Mouse (Mus musculus) liver, postnatal 0 days (tissue): ENCODE measurements around the gene Hira. TPM values are rescaled to one million over a fixed set of nuclear protein-coding genes. Genes with fewer than 3 reads are reported as not detected.

ENCODE experiments used
- ATAC-seq: fragments of 200-750 bp; cut with Nextera tagmentation; 2 replicates; pipeline ENCODE4 v1.8.0; 2017; ENCODE audit warnings: mild to moderate bottlenecking, moderate library complexity
- DNase-seq: peaks from one replicate; pipeline ENCODE4 v3.0.0-alpha.2; 2016
- H3K27ac ChIP-seq: fragments of 300-500 bp; sonication (generic); 2 replicates; pipeline ENCODE4 v1.5.1; 2014; ENCODE audit warnings: antibody characterized with exemption, moderate library complexity, mild to moderate bottlenecking, low read depth
- H3K27me3 ChIP-seq: fragments of 300-500 bp; sonication (generic); 2 replicates; pipeline ENCODE4 v1.6.1; 2014; ENCODE audit warnings: low read length, control low read depth, mixed read lengths; ENCODE audit not compliant: insufficient read depth
- H3K36me3 ChIP-seq: fragments of 300-500 bp; sonication (generic); replicated peaks from 2 replicates; pipeline ENCODE4 v1.6.1; 2014; ENCODE audit warnings: mild to moderate bottlenecking, control low read depth, low read length, moderate library complexity, mixed read lengths; ENCODE audit not compliant: insufficient read depth
- H3K4me1 ChIP-seq: fragments of 300-500 bp; sonication (generic); 2 replicates; pipeline ENCODE4 v1.6.1; 2014; ENCODE audit warnings: antibody characterized with exemption, mild to moderate bottlenecking, control low read depth; ENCODE audit not compliant: insufficient read depth
- H3K4me2 ChIP-seq: fragments of 300-500 bp; sonication (generic); 2 replicates; pipeline ENCODE4 v1.6.1; 2014; ENCODE audit warnings: low read depth, mild to moderate bottlenecking, low read length, moderate library complexity, mixed read lengths
- H3K4me3 ChIP-seq: fragments of 300-500 bp; sonication (generic); 2 replicates; pipeline ENCODE4 v1.5.1; 2014; ENCODE audit warnings: low read depth, low read length
- H3K9ac ChIP-seq: fragments of 300-500 bp; sonication (generic); replicated peaks from 2 replicates; pipeline ENCODE4 v1.6.1; 2014; ENCODE audit warnings: mild to moderate bottlenecking, moderate library complexity
- H3K9me3 ChIP-seq: fragments of 300-500 bp; sonication (generic); 2 replicates; pipeline ENCODE4 v1.6.1; 2016; ENCODE audit warnings: mild to moderate bottlenecking, control low read depth, low read length, mixed read lengths
- CTCF ChIP-seq: sonication (generic); IDR thresholded peaks from 2 replicates; pipeline ENCODE4 v1.5.1; 2016; ENCODE audit warnings: antibody characterized with exemption, low read depth
- EP300 ChIP-seq: IDR thresholded peaks from 2 replicates; pipeline ENCODE4 v1.6.1; 2016; ENCODE audit warnings: antibody characterized with exemption, low read depth, mild to moderate bottlenecking
- WGBS: fragments of 180-500 bp; shearing (Covaris S2); extraction: QIAGEN DNeasy Blood & Tissue Kit; methylation state at CpG from one replicate; pipeline ENCODE4 v1.1.7; 2014; ENCODE audit not compliant: insufficient replicate concordance; 5-methylcytosine and 5-hydroxymethylcytosine counted together
- polyA plus RNA-seq: library from polyadenylated mRNA; unstranded; fragments of >200 nt; fragmentation: Nextera tagmentation; extraction: Ambion mirVana; gene quantifications from 2 replicates; pipeline ENCODE4 v1.2.1, GENCODE M21; 2015

Hira gene
- polyA plus RNA-seq, 1 experiment from 2014 or later: 3.1 TPM

GRCm38 (mm10) chr16:18877386-18878090, 701 bp downstream of the Hira start:
- no peaks in the 10 kb centered on the region for H3K27me3 ChIP-seq
- peaks cover 35% of the 10 kb centered on the region for H3K36me3 ChIP-seq
- peak overlapping the region; percentile 77 for H3K4me3 ChIP-seq
- ATAC-seq: peak; percentile 22
- TF ChIP-seq CTCF (peak; percentile 64), EP300 (no peak)
- peak overlapping the region; percentile 97 for H3K27ac ChIP-seq
- peak; percentile 72 for DNase-seq
- under 1% methylated on average over 37 of the region's 43 CpGs for WGBS
- peaks cover 34% of the 10 kb centered on the region for H3K4me1 ChIP-seq
- H3K9ac ChIP-seq: peak overlapping the region; percentile 95
- no peaks in the 10 kb centered on the region for H3K9me3 ChIP-seq
- peak overlapping the region; percentile 98 for H3K4me2 ChIP-seq

GRCm38 (mm10) chr16:18878091-18878720, 1.4 kb downstream of the Hira start:
- DNase-seq: no peak
- peak overlapping the region; percentile 77 for H3K4me3 ChIP-seq
- H3K4me1 ChIP-seq: peaks cover 34% of the 10 kb centered on the region
- H3K4me2 ChIP-seq: peak overlapping the region; percentile 98
- peak overlapping the region; percentile 95 for H3K9ac ChIP-seq
- H3K27ac ChIP-seq: peak overlapping the region; percentile 97
- TF ChIP-seq EP300 (no peak), CTCF (no peak; the same call in 1 of the 2 replicates)
- H3K36me3 ChIP-seq: peaks cover 30% of the 10 kb centered on the region
- no peaks in the 10 kb centered on the region for H3K27me3 ChIP-seq
- WGBS: 19% methylated on average over 20 of the region's 20 CpGs
- no peak for ATAC-seq
- H3K9me3 ChIP-seq: no peaks in the 10 kb centered on the region

GRCm38 (mm10) chr16:18884044-18884443, 7.2 kb downstream of the Hira start:
- ATAC-seq (no peak), DNase-seq (no peak)
- Histone ChIP-seq H3K36me3 (peaks cover 14% of the 10 kb centered on the region; the same call in 1 of the 2 replicates), H3K4me3 (no peak overlapping the region), H3K9ac (no peak overlapping the region), H3K27me3 (no peaks in the 10 kb centered on the region), H3K4me2 (no peak overlapping the region), H3K4me1 (peaks cover 16% of the 10 kb centered on the region), H3K9me3 (no peaks in the 10 kb centered on the region), H3K27ac (no peak overlapping the region)
- TF ChIP-seq CTCF (no peak), EP300 (no peak)

GRCm38 (mm10) chr16:18893840-18894372, 17.1 kb downstream of the Hira start:
- Histone ChIP-seq H3K9me3 (no peaks in the 10 kb centered on the region), H3K27ac (no peak overlapping the region), H3K4me1 (peaks cover 7% of the 10 kb centered on the region; the same call in 1 of the 2 replicates), H3K4me3 (no peak overlapping the region), H3K36me3 (peaks cover 30% of the 10 kb centered on the region), H3K27me3 (no peaks in the 10 kb centered on the region), H3K4me2 (no peak overlapping the region), H3K9ac (no peak overlapping the region)
- no peak for TF ChIP-seq EP300
- no peak for TF ChIP-seq CTCF
- no peak for ATAC-seq
- DNase-seq: no peak
- 76% methylated on average over 4 of the region's 4 CpGs for WGBS

GRCm38 (mm10) chr16:18895249-18895648, 18.4 kb downstream of the Hira start:
- WGBS: 60% methylated on average over 3 of the region's 3 CpGs
- Histone ChIP-seq H3K36me3 (peaks cover 43% of the 10 kb centered on the region), H3K4me2 (no peak overlapping the region), H3K27ac (no peak overlapping the region), H3K4me3 (no peak overlapping the region), H3K9me3 (no peaks in the 10 kb centered on the region), H3K4me1 (peaks cover 7% of the 10 kb centered on the region; the same call in 1 of the 2 replicates), H3K27me3 (no peaks in the 10 kb centered on the region), H3K9ac (no peak overlapping the region)
- no peak for TF ChIP-seq CTCF
- no peak for TF ChIP-seq EP300
- no peak for ATAC-seq
- no peak for DNase-seq

GRCm38 (mm10) chr16:18896429-18896828, 19.6 kb downstream of the Hira start:
- 54% methylated on average over 10 of the region's 10 CpGs for WGBS

More at GRCm38 (mm10) chr16:18896429-18896828, 19.6 kb downstream of the Hira start:
- H3K4me2 ChIP-seq: no peak overlapping the region
- H3K27me3 ChIP-seq: no peaks in the 10 kb centered on the region
- H3K27ac ChIP-seq: no peak overlapping the region
- no peaks in the 10 kb centered on the region for H3K9me3 ChIP-seq
- no peak overlapping the region for H3K4me3 ChIP-seq
- TF ChIP-seq CTCF (no peak), EP300 (peak; percentile 75)
- no peak overlapping the region for H3K9ac ChIP-seq
- peak; percentile 85 for ATAC-seq
- DNase-seq: peak; percentile 73
- H3K36me3 ChIP-seq: peaks cover 43% of the 10 kb centered on the region
- H3K4me1 ChIP-seq: peaks cover 7% of the 10 kb centered on the region; the same call in 1 of the 2 replicates
